In genomic region chr15:84525222-84525883, GRCm38 (mm10) we compare ENCODE assay signal across 24 mouse cellular contexts. TPM values are rescaled to one million over a fixed set of nuclear protein-coding genes. Genes with fewer than 3 reads are reported as not detected.
DNase-seq lines count a peak whose midpoint lies in the region; ATAC-seq lines count a peak whose summit lies in the region.
"Had no signal": no experiment of that assay in that cellular context is flagged by ENCODE, and none has a peak within 500 bp of the region (broad histone marks: within the 10 kb centered on the region; RNA-seq: fewer than 3 reads in every experiment).

No protein-coding gene starts in this region.

- H3K4me3 ChIP-seq in hindbrain, embryonic 10.5 days: no peak overlapping the region
- H3K4me3 ChIP-seq in hindbrain, embryonic 12.5 days: no peak overlapping the region
- H3K4me3 ChIP-seq in midbrain, embryonic 12.5 days: no peak overlapping the region
- H3K4me3 ChIP-seq in midbrain, embryonic 15.5 days: no peak overlapping the region
- no peak overlapping the region for H3K4me3 ChIP-seq in forebrain, embryonic 15.5 days
- H3K4me3 ChIP-seq: intestine, embryonic 15.5 days; limb, embryonic 12.5 days; liver, embryonic 12.5 days had no signal

- H3K9ac ChIP-seq in hindbrain, embryonic 12.5 days: no peak overlapping the region
- H3K9ac ChIP-seq in midbrain, embryonic 12.5 days (replicated peaks): no peak overlapping the region
- no peak overlapping the region for H3K9ac ChIP-seq in midbrain, embryonic 15.5 days
- H3K9ac ChIP-seq in forebrain, embryonic 15.5 days (replicated peaks): no peak overlapping the region
- H3K9ac ChIP-seq: hindbrain, embryonic 14.5 days; intestine, embryonic 15.5 days; limb, embryonic 12.5 days; liver, embryonic 12.5 days had no signal

- DNase-seq in cerebellum, postnatal 10 days: peak; percentile 63
- no peak for DNase-seq in cerebellum, adult 8-10 months
- no peak for DNase-seq in hindbrain, embryonic 10.5 days (ENCODE audit: low spot score)
- no peak for DNase-seq in adrenal gland, postnatal 36 days
- DNase-seq: adrenal gland, postnatal 25 days; cerebellum, adult 11 months; cerebellum, postnatal 36 days; embryo, embryonic 11 days; gastrocnemius, postnatal 14 days; heart, adult 11 months; kidney, adult 8-10 months; kidney, postnatal 14 days; lung, adult 18-20 months; thymus, adult 18-20 months; thymus, postnatal 36 days had no signal

- peaks cover 13% of the 10 kb centered on the region; the same call in 1 of the 2 replicates for H3K27me3 ChIP-seq in hindbrain, embryonic 10.5 days (ENCODE audit: insufficient read depth, poor library complexity, severe bottlenecking)
- H3K27me3 ChIP-seq in hindbrain, embryonic 12.5 days: no peaks in the 10 kb centered on the region
- peaks cover 5% of the 10 kb centered on the region; the same call in 1 of the 2 replicates for H3K27me3 ChIP-seq in midbrain, embryonic 12.5 days
- no peaks in the 10 kb centered on the region for H3K27me3 ChIP-seq in midbrain, embryonic 15.5 days (replicated peaks)
- no peaks in the 10 kb centered on the region for H3K27me3 ChIP-seq in forebrain, embryonic 15.5 days
- H3K27me3 ChIP-seq: intestine, embryonic 15.5 days; liver, embryonic 12.5 days had no signal

- no peaks in the 10 kb centered on the region for H3K36me3 ChIP-seq in hindbrain, embryonic 10.5 days
- H3K36me3 ChIP-seq in hindbrain, embryonic 12.5 days: no peaks in the 10 kb centered on the region
- no peaks in the 10 kb centered on the region for H3K36me3 ChIP-seq in midbrain, embryonic 12.5 days
- no peaks in the 10 kb centered on the region for H3K36me3 ChIP-seq in midbrain, embryonic 15.5 days (replicated peaks)
- no peaks in the 10 kb centered on the region for H3K36me3 ChIP-seq in forebrain, embryonic 15.5 days
- H3K36me3 ChIP-seq: intestine, embryonic 15.5 days; limb, embryonic 12.5 days; liver, embryonic 12.5 days had no signal

- H3K4me2 ChIP-seq in hindbrain, embryonic 12.5 days (replicated peaks): no peak overlapping the region
- no peak overlapping the region for H3K4me2 ChIP-seq in midbrain, embryonic 12.5 days (replicated peaks)
- no peak overlapping the region for H3K4me2 ChIP-seq in midbrain, embryonic 15.5 days
- no peak overlapping the region for H3K4me2 ChIP-seq in forebrain, embryonic 15.5 days (replicated peaks)
- H3K4me2 ChIP-seq: heart, embryonic 11.5 days; hindbrain, embryonic 14.5 days; intestine, embryonic 15.5 days; limb, embryonic 12.5 days; liver, embryonic 12.5 days had no signal

- WGBS in hindbrain, embryonic 10.5 days: 68% methylated on average over 5 of the region's 5 CpGs
- WGBS in hindbrain, embryonic 12.5 days: 56% methylated on average over 5 of the region's 5 CpGs
- WGBS in midbrain, embryonic 12.5 days: 53% methylated on average over 5 of the region's 5 CpGs
- 44% methylated on average over 5 of the region's 5 CpGs for WGBS in midbrain, embryonic 15.5 days
- 45% methylated on average over 5 of the region's 5 CpGs for WGBS in forebrain, embryonic 15.5 days

- peaks cover 42% of the 10 kb centered on the region for H3K4me1 ChIP-seq in hindbrain, embryonic 10.5 days (replicated peaks)
- H3K4me1 ChIP-seq in hindbrain, embryonic 12.5 days: peaks cover 40% of the 10 kb centered on the region
- H3K4me1 ChIP-seq in midbrain, embryonic 12.5 days: peaks cover 24% of the 10 kb centered on the region
- peaks cover 15% of the 10 kb centered on the region for H3K4me1 ChIP-seq in midbrain, embryonic 15.5 days
- H3K4me1 ChIP-seq in forebrain, embryonic 15.5 days: peaks cover 12% of the 10 kb centered on the region; the same call in 1 of the 2 replicates
- H3K4me1 ChIP-seq: intestine, embryonic 15.5 days; liver, embryonic 12.5 days had no signal

- no peaks in the 10 kb centered on the region for H3K9me3 ChIP-seq in hindbrain, embryonic 10.5 days
- H3K9me3 ChIP-seq in hindbrain, embryonic 12.5 days (replicated peaks): no peaks in the 10 kb centered on the region
- no peaks in the 10 kb centered on the region for H3K9me3 ChIP-seq in midbrain, embryonic 12.5 days
- no peaks in the 10 kb centered on the region for H3K9me3 ChIP-seq in midbrain, embryonic 15.5 days
- no peaks in the 10 kb centered on the region for H3K9me3 ChIP-seq in forebrain, embryonic 15.5 days
- H3K9me3 ChIP-seq: intestine, embryonic 15.5 days; limb, embryonic 12.5 days; liver, embryonic 12.5 days had no signal

- no peak for ATAC-seq in hindbrain, embryonic 12.5 days (ENCODE audit: low FRiP score)
- 0 out of 2 replicates have a peak, but pooled peaks have one; percentile 23 for ATAC-seq in midbrain, embryonic 12.5 days (ENCODE audit: low FRiP score, low read depth)
- no peak; the same call in 1 of the 2 replicates for ATAC-seq in midbrain, embryonic 15.5 days (replicated peaks)
- 0 out of 2 replicates have a peak, but pooled peaks have one; percentile 26 for ATAC-seq in forebrain, embryonic 15.5 days (replicated peaks)
- ATAC-seq: intestine, embryonic 15.5 days; liver, embryonic 12.5 days had no signal

- peak overlapping the region; percentile 53 for H3K27ac ChIP-seq in hindbrain, embryonic 10.5 days
- no peak overlapping the region; the same call in 1 of the 2 replicates for H3K27ac ChIP-seq in hindbrain, embryonic 12.5 days
- no peak overlapping the region for H3K27ac ChIP-seq in midbrain, embryonic 12.5 days (replicated peaks)
- no peak overlapping the region for H3K27ac ChIP-seq in midbrain, embryonic 15.5 days
- no peak overlapping the region for H3K27ac ChIP-seq in forebrain, embryonic 15.5 days (replicated peaks)
- H3K27ac ChIP-seq: hindbrain, embryonic 14.5 days; intestine, embryonic 15.5 days; limb, embryonic 12.5 days; liver, embryonic 12.5 days had no signal

RNA-seq across cellular contexts. Expression of gene Rtl6, which starts 32.3 kb away (rescaled TPM):
- polyA plus RNA-seq in hindbrain, embryonic 10.5 days (2016; fragmentation: Nextera tagmentation; extraction: Ambion mirVana): 27.2 and 38.2 TPM in 2 replicates
- 48.9 and 52.5 TPM in 2 replicates for polyA plus RNA-seq in hindbrain, embryonic 12.5 days (2016; fragmentation: Nextera tagmentation; extraction: Ambion mirVana)
- polyA plus RNA-seq in midbrain, embryonic 12.5 days (2016; fragmentation: Nextera tagmentation; extraction: Ambion mirVana): 51.7 and 52.4 TPM in 2 replicates
- polyA plus RNA-seq in midbrain, embryonic 15.5 days (2015; fragmentation: Nextera tagmentation; extraction: Ambion mirVana): 77.6 and 78.9 TPM in 2 replicates
- polyA plus RNA-seq in forebrain, embryonic 15.5 days (2015; fragmentation: Nextera tagmentation; extraction: Ambion mirVana): 65.1 and 68.2 TPM in 2 replicates
- total RNA-seq in adrenal gland, postnatal 36 days (2021): 1 to 10 TPM; 4.1 to 7.1 TPM

Comparison
In these comparisons a context has a peak if more than half of its experiments do, and no peak if none do; other contexts are left out.
1. DNase-seq: peak in cerebellum, postnatal 10 days (2 of 2); none in cerebellum, adult 8-10 months (single experiment), hindbrain, embryonic 10.5 days (single experiment) and adrenal gland, postnatal 36 days (0 of 2).
2. ATAC-seq: peak in midbrain, embryonic 12.5 days (single experiment) and forebrain, embryonic 15.5 days (single experiment); none in hindbrain, embryonic 12.5 days (single experiment) and midbrain, embryonic 15.5 days (single experiment).